Mouse (Mus musculus) thymus, postnatal 0 days (tissue): ENCODE data around the gene Dsel. TPM values are rescaled to one million over a fixed set of nuclear protein-coding genes. Genes with fewer than 3 reads are reported as not detected.
A peak's percentile ranks its signal among the peaks of the same experiment; 100 is the strongest.

ENCODE experiments used
- DNase-seq: peaks from one replicate; pipeline ENCODE4 v3.0.0-alpha.2; 2015; ENCODE audit warnings: low spot score
- polyA plus RNA-seq: library from polyadenylated mRNA; unstranded; fragments of >200 nt; fragmentation: Nextera tagmentation; extraction: Ambion mirVana; gene quantifications from 2 replicates; pipeline ENCODE4 v1.2.1, GENCODE M21; 2015

The Dsel gene
- polyA plus RNA-seq = 3.6 and 3.9 TPM in 2 replicates

- DNase-seq = peak; percentile 89
These were observed at the start of gene Dsel for GRCm38 (mm10) chr1:111864779-111865165. Gene Dsel, minus strand, starts transcription at chr1:111864918.

- no peak for DNase-seq
These were observed 46.7 kb upstream of the Dsel start for GRCm38 (mm10) chr1:111911424-111911823.

GRCm38 (mm10) chr1:111883336-111883735 is 18.6 kb upstream of the Dsel start:
- DNase-seq = no peak

GRCm38 (mm10) chr1:111875784-111876183 is 11.1 kb upstream of the Dsel start:
- no peak for DNase-seq

- DNase-seq = no peak
These were observed 8.5 kb upstream of the Dsel start for GRCm38 (mm10) chr1:111873196-111873595.

- no peak for DNase-seq
These were observed 749 bp upstream of the Dsel start for GRCm38 (mm10) chr1:111865467-111865866.

DNA sequence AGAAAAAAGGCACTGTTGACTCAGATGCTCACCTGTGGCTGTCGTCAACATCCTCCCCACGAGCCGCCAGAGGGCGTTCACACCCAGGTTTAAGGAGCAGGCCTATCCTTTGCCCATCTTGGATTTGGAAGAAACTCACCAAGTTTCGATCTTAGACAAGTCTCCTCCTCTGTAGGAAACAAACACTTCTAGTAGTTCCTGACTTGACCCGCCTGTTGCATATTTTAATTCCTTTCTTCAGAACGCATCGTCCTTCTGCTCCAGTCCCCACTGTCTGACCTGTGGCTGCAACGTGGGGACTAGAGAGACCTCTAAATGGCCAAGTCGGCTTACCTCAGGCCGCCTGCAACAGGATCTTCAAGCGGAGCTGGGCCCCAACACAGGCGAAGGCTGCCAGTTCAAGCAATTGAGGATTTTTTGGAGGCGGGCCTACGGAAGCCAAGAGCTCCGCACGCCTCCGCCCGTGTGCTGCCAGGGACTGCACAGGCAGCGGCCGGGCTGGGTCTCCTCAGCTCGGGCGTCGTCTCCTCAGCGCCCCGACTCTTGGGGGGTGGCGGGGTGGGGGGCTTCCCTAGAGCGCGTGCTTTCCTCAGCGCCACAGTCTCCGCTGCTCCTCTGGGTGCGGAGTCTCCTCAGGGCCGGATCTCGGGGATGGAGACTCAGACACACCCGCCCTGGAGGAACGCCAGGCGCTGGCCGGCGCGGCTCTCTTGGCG is 497 bp downstream of the Dsel start:
- DNase-seq = peak; percentile 77

DNA sequence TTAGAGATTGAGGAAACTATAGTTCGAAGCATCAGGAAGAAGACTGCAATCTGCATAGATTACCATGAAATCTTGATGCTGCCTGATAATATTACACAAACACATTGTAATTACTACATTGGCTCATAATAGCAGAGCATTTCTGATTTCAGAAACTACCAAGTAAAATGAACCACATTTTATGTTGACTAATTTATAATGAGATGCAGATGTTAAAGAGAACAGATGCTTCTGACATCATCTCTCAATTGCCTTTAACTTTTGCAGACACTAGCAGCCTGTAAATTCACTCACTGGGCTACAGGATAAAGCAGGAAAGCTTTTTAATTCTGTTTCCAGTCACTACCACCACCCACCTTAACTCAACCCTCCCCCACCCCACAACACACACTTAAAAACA is 6.9 kb downstream of the Dsel start:
- DNase-seq = no peak

DNA sequence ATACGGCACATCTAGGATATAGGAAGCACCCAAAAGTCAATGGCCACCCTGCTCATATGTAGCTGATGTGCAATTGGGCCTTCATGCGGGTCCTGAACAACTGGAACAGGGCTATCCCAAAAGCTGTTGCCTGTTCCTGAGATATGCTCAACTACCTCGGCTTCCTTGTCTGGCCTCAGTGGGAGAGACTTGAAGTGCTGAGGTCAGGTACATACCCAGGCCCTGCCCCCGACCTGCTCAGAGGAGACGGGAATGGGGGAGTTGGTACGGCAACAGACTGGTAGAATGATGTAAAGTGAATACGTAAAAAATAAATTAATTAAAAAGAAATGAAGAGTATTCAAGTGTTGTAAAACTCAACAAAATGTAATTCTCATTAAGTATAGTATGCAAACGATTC is 12.3 kb downstream of the Dsel start:
- no peak for DNase-seq

- no peak for DNase-seq
These were observed 31.0 kb downstream of the Dsel start for GRCm38 (mm10) chr1:111833583-111834225.
